Mouse (Mus musculus): Measurements from ENCODE around the gene Krtap12-1. TPM values are rescaled to one million over a fixed set of nuclear protein-coding genes. Genes with fewer than 3 reads are reported as not detected.
"Not testable (repeated sequence)": the region's sequence is repeated elsewhere in the genome, so short reads cannot be mapped to it uniquely, and the experiment has no call there.

Gene Krtap12-1
- total RNA-seq, 2 experiments from 2014 or later: not detected

DNA sequence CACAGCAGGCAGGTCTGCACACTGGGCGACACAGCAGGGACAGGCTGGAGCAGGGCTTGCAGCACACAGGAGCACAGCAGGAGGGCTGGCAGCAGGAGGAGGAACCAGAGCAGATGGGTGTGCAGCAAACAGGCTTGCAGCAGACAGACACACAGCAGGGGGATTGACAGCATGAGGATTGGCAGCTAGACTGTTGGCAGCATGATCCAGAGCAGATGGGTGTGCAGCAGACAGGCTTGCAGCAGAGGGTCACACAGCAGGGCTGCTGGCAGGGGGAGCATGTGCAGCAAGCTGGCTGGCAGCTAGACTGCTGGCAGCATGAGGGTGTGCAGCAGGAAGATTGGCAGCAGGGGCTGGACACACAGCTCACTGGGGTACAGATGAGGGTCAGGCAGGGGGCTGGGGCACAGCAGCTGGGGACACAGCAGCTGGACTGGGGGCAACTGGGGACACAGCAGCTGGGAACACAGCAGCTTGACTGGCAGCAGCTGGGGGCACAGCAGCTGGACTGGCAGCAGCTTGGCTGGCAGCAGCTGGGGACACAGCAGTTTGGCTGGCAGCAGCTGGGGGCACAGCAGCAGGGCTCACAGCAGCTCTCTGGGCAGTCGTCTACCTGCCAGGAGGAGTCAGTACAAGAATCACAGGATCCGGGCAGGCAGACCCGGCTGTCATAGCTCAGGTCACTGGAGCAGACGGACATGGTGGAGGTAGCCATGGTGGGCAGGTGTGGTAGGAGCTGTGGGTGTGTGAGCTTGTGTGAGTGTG lies 21.7 kb downstream of the Krtap12-1 start, which contains the start of gene Gm18596:
TSS of gene Gm18596 (minus strand) at position 715 of the 765 bp plus-strand sequence.
- DNase-seq (ENCODE audit: low spot score in 2 of 2): peak in 1 of 2 experiments; percentile 19

DNA sequence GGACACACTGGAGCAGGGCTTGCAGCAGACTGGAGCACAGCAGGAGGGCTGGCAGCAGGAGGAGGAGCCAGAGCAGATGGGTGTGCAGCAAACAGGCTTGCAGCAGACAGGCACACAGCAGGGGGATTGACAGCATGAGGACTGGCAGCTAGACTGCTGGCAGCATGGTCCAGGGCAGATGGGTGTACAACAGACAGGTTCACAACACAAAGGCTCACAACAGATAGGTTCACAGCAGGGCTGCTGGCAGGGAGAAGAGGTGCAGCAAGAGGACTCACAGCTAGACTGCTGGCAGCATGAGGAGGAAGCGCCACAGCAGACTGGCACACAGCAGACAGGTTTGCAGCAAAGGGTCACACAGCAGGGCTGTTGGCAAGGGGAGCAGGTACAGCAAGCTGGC lies 30.3 kb downstream of the Krtap12-1 start:
- DNase-seq (ENCODE audit: low spot score in 2 of 2): not testable (repeated sequence)

DNA sequence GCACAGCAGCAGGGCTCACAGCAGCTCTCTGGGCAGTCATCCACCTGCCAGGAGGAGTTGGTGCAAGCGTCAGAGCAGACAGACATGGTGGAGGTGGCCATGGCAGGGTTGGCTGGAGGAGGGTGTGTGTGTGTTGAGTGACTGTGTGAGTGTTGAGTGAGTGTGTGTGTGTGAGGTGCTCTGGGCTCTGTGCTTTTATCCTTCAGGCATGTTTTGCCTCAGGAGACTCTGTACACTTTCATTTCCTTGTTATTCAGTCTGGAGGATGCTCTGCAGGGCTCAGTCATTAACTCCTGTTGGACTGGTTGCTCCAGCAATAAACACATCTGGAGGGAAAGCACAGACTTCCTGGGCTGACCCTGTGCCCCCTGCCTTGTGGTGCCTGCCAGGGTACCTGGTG lies 30.9 kb downstream of the Krtap12-1 start, which contains the start of gene Gm9736:
TSS of gene Gm9736 (minus strand) at position 101 of the 400 bp plus-strand sequence.
- DNase-seq (ENCODE audit: low spot score in 2 of 2): not testable (repeated sequence)

DNA sequence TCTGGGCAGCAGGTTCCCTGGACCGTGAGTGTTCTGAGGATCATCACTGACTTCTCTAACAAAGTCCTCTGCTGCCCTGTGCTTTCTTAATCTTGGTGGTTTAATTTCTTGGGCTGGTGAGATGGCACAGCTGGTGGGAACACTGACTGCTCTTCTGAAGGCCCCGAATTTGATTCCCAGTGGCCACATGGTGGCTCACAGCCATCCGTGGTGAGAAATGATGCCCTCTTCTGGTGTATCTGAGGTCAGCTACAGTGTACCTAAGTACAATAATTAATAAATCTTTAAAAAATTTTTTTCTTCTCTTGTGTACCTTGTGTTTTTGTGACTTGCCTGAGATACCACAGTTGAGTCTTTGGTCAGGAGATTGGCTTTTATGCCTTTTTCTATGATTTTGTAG lies 31.9 kb downstream of the Krtap12-1 start:
- not testable (repeated sequence) for DNase-seq (ENCODE audit: low spot score in 2 of 2)

DNA sequence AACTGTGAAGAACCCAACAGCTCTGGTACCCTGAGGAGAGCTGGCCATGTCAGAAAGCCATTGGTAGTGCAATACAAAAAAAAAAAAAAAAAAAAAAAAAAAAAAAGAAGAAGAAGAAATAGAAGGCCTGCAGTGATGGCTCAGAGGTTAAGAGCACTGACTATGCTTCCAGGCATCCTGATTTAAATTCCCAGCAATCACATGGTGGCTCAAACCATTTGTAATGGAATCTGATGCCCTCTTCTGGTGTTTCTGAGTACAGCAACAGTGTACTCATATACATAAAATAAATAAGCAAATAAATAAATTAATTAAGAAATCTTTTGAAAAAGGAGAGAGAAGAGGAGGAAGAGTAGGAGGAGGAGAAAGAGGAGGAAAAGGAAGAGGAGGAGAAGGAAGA lies 33.0 kb downstream of the Krtap12-1 start:
- no peak for DNase-seq (ENCODE audit: low spot score in 2 of 2)

DNA sequence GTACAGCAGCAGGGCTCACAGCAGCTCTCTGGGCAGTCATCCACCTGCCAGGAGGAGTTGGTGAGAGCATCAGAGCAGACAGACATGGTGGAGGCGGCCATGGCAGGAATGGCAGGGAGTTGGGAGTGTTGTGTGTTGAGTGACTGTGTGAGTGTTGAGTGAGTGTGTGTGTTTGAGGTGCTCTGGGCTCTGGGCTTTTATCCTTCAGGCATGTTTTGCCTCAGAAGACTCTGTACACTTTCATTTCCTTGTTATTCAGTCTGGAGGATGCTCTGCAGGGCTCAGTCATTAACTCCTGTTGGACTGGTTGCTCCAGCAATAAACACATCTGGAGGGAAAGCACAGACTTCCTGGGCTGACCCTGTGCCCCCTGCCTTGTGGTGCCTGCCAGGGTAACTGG lies 39.2 kb downstream of the Krtap12-1 start, which contains the start of gene Gm3233:
TSS of gene Gm3233 (minus strand) at position 101 of the 400 bp plus-strand sequence.
- not testable (repeated sequence) for DNase-seq (ENCODE audit: low spot score in 2 of 2)

DNA sequence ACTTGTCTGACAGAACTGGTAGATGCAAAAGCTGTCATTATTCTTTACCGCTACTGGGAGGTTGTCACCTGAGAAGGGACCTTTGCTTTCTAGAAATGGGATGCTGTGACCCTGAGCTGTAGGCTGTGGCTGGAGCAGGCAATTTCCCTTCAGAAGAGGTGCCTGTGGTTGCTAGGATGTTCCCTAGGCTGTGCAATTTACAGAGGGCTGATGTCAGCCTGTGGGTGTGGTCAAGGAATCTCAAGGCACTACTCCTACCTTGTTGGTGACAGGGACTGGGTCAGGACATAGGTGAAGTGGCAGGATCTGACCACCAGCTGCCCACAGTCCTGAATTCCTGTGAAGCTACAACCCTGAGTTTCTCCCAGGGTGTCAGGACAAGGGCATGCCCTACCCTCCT lies 49.3 kb downstream of the Krtap12-1 start:
- no peak for DNase-seq (ENCODE audit: low spot score in 2 of 2)

Other genes starting within 250 kb of the Krtap12-1 start
- 10 to 100 TPM; 32.3 to 34.9 TPM for gene Fam207a, start 204.8 kb upstream of the Krtap12-1 start, total RNA-seq (2021)
- 1 to 10 TPM; 2.2 to 3.1 TPM for gene Itgb2, start 190.3 kb upstream of the Krtap12-1 start, total RNA-seq (2021)
- gene Pttg1ip, start 138.9 kb upstream of the Krtap12-1 start, total RNA-seq (2021): 10 to 100 TPM; 77.4 to 79.9 TPM
- gene Sumo3, start 114.5 kb upstream of the Krtap12-1 start, total RNA-seq (2021): 100 to 1,000 TPM; 116 to 134 TPM
- gene Gm49325, start 114.4 kb upstream of the Krtap12-1 start, total RNA-seq (2021): 10 to 100 TPM; 12.6 to 19.9 TPM
- gene Ube2g2, start 98.3 kb upstream of the Krtap12-1 start, total RNA-seq (2021): 10 to 100 TPM; 63.9 to 69.0 TPM
- under 1 TPM in 1 of 2 experiments, not detected in 1; 0.14 TPM for gene Tspear, start 34.0 kb upstream of the Krtap12-1 start, total RNA-seq (2021)
- gene Gm19402, start 29.8 kb upstream of the Krtap12-1 start, total RNA-seq (2021): not detected
- not detected for gene Gm9508, start 23.4 kb upstream of the Krtap12-1 start, total RNA-seq (2021)
- gene Gm10272, start 14.0 kb upstream of the Krtap12-1 start, total RNA-seq (2021): not detected
- gene Gm10024, start 9.1 kb upstream of the Krtap12-1 start, total RNA-seq (2021): not detected
- not detected for gene Gm10142, start 4.8 kb upstream of the Krtap12-1 start, total RNA-seq (2021)
- not detected for gene Gm10100, start 5.9 kb downstream of the Krtap12-1 start, total RNA-seq (2021)
- not detected for gene Gm18596, start 22.0 kb downstream of the Krtap12-1 start, total RNA-seq (2021)
- not detected for gene Gm9736, start 30.8 kb downstream of the Krtap12-1 start, total RNA-seq (2021)
- not detected for gene Gm3233, start 39.1 kb downstream of the Krtap12-1 start, total RNA-seq (2021)
- gene Gm3238, start 50.7 kb downstream of the Krtap12-1 start, total RNA-seq (2021): not detected
- gene Gm7138, start 56.3 kb downstream of the Krtap12-1 start, total RNA-seq (2021): not detected
- gene Gm3250, start 61.9 kb downstream of the Krtap12-1 start, total RNA-seq (2021): not detected
- gene Gm7137, start 67.6 kb downstream of the Krtap12-1 start, total RNA-seq (2021): not detected
- not detected for gene Gm9639, start 74.5 kb downstream of the Krtap12-1 start, total RNA-seq (2021)
- not detected for gene Gm19668, start 78.5 kb downstream of the Krtap12-1 start, total RNA-seq (2021)
- gene Gm9507, start 91.2 kb downstream of the Krtap12-1 start, total RNA-seq (2021): not detected
- not detected for gene Gm2696, start 94.1 kb downstream of the Krtap12-1 start, total RNA-seq (2021)
- not detected for gene Krtap10-4, start 106.5 kb downstream of the Krtap12-1 start, total RNA-seq (2021)
- not detected for gene Krtap10-10, start 115.3 kb downstream of the Krtap12-1 start, total RNA-seq (2021)
- gene Gm36176, start 126.2 kb downstream of the Krtap12-1 start, total RNA-seq (2021): not detected
- gene Gm10318, start 132.3 kb downstream of the Krtap12-1 start, total RNA-seq (2021): not detected
- gene Gm3285, start 141.4 kb downstream of the Krtap12-1 start, total RNA-seq (2021): not detected
- gene Lrrc3, start 181.9 kb downstream of the Krtap12-1 start, total RNA-seq (2021): 10 to 100 TPM; 10.4 to 10.8 TPM
- gene Trpm2, start 250.0 kb downstream of the Krtap12-1 start, total RNA-seq (2021): 10 to 100 TPM; 31.3 to 32.6 TPM

Data from layer of hippocampus, postnatal 14 days (tissue).